Mouse (Mus musculus): ENCODE results near the gene Cenpl.
"Not testable (repeated sequence)": the region's sequence is repeated elsewhere in the genome, so short reads cannot be mapped to it uniquely, and the experiment has no call there.

The Cenpl gene

DNA sequence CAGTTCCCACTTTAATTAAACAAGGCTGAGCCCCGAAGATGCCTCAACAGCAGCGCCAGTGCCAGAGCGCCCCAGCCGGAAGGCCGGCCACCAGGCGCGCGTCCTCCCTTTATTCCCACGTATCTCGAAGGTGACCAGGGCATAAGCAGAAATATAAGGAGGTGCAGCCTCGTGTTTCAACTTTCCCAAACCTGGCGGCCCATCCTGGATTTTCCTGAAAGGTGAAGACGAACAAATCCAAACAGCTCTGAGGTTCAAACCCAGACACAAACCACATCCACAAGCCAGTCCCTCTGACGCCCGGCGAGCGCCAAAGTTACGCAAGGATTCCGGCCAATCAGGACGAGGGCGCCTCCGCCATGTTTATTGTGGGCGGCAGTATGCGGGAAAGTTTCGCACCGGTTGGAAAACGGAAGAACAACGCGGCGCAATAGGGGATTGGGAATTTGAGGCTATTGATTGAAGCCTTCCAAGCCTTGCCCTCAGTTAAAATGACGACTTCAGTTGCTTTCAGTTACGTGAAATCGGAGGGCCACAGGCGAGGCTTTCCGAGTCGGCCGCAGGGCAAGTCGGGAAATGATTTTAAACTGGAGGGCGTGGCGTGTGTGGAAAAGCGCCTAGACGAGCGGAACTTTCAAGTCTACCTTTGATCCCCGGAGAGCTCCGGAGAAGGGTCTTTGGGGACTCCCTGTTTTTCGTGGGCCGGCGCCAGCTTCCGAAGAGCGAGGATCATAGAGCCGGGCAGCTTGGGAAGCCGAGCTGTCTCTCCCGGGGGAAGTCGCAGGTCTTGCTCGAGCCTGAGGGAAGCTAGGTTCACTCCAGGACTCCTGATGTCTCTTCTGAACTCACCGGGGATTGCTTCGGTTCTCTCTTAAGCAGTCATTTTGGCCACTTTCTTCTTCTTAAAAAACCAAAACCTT lies at the start of gene Cenpl, which contains the start of gene Dars2:
Cenpl (plus strand) TSS at position 362 of the 920 bp plus-strand sequence.
Dars2 (minus strand) TSS at position 307 of the 920 bp plus-strand sequence.
- peak; percentile 98 for DNase-seq

DNA sequence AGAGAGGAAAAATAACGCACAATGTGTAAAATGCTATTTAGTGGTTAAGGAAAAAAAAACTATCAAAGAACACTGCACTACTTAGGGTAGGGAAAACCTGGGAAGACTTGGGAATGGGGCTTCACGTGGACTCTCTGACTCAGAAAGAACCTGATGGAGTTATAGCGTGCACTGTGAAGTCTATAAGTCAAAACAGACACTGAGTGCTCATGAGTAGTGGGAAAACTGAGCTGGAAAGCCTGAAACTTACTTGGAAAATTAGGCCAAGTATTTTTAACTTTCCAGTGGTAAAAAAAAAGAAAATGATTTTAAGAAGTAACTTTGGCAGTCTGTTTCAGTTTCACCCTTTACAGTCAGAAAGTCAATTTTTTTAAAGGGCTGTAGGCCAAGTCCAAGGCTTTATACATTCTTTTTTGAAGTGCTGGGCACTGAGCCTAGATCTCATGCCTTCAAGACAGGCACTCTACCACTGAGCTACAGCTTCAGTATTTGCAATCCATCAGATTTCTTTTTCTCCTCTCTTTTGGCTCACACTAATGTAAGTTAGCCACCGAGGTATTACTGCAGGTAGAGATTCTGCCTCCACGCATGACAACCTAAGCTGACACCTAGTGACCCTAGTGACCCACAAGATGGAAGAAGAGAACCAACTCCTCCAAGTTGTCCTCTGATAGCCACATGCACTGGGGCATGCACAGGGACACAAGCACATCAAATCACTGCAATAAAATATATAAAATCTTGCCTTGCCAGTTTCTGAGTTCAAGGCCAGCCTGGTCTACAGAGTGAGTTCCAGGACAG lies 44.9 kb upstream of the Cenpl start:
- no peak for DNase-seq

DNA sequence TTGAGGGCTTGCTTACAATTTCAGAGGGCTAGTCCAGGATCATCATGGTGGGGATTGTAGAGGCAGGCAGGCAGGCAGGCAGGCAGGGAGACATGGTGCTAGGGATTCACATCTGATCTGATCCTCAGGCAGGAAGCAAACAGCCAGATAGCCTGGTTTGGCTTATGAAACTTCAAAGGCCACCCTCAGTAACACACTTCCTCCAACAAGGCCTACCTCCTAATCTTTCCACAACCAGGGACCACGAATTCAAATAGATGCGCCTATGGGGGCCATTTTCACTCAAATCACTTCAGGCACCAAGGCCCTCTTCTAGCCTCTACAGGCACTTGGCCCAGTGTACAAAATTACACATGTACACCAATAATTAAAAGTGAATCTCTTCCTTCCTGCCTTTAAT lies 43.3 kb upstream of the Cenpl start:
- DNase-seq = no peak

DNA sequence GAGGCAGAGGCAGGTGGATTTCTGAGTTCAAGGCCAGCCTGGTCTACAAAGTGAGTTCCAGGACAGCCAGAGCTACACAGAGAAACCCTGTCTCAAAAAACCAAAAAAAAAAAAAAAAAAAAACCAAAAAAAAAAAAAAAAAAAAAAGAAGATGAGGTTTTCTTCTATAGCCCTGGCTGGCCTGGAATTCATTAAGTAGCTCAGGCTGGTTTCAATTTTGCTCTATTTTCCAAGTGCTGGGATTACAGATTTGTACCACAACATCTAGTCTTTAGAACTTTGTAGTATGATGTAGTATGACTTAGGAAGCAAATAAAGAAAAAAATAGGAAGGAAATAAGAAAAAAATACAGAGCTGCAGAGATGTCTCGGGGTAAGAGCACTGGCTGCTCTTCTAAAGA lies 42.1 kb upstream of the Cenpl start:
- not testable (repeated sequence) for DNase-seq

DNA sequence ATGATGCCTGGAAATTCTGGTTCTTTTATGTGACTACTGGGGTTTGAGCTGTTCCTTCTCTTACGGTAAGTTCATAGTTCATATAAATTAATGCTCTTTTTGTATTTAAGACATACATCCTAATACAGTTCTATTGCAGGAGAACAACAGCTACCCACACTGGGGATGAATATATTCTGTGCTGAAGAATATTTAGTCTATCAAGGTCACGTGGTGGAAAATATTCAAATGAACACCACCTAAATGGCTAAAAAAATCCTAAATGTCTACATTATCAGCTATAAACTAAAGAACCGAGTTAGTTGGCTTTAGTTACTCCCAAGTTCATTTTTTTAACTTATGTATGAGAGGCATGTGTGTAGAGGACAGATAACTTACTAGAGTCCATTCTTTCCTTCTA lies 40.5 kb upstream of the Cenpl start:
- no peak for DNase-seq

DNA sequence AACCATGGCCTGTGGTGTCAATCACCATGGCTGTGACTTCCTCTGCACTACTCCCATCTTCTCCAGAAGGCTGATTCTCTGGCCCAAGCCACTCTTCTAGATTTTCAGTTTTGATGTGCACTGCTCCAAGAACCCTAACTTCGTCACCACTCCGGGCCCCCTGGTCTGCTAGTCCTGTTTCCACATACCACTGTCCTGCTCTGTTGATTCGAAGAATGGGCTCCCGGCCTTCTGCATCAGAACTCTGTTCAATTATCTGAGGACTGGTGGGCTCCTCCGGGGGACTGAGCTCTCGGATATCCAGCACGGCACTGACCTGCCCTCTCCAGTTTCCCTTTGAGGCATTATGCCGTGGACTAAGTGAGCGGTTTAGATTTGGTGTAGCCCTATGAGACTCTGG lies 38.6 kb upstream of the Cenpl start:
- DNase-seq = no peak

DNA sequence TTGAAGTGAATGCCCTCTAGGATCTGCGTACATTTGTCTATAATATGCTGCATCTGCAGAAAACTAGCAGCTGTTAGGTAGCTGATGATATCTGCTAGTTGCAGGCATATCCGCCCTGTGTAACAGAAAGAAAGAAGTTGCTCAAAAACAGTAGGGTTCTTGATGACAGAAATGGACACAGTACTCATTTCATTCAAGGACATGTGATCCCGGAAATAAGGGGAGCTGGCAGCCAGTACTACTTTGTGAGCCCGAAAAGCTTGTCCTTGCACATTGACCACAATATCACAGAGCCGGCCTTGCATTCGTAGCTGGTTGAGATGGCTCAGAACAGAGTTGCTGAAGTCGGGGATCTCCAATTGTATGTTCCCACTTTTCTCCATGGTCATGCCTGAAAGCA lies 38.2 kb upstream of the Cenpl start:
- no peak for DNase-seq

DNA sequence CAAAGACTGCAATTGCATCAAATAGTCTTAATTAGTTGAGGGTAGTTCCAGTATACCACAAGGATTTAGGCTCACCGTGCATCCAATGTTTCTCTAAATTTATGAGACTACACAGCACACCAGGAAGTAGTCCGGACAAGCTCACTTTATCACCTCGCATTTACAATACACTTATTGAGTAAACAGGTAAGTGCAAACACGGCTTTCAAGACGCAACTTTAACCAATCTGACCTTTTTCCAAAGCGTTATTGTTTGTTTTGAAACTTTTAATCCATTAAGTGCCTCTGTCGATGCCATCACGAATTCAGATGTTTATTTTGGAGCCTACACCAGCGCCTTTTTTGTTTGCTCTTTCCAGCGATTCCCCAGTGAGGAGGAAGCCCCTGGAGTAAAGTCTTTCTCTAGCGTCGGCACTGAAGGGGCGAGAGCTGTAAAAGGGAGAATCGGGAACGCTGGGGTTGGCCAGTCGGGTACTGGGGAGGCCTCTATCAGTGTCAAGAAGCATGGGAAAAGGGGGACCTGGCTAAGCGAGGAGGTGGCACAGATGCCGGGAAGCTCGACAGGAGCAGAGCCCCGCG lies 36.6 kb upstream of the Cenpl start:
- no peak for DNase-seq

DNA sequence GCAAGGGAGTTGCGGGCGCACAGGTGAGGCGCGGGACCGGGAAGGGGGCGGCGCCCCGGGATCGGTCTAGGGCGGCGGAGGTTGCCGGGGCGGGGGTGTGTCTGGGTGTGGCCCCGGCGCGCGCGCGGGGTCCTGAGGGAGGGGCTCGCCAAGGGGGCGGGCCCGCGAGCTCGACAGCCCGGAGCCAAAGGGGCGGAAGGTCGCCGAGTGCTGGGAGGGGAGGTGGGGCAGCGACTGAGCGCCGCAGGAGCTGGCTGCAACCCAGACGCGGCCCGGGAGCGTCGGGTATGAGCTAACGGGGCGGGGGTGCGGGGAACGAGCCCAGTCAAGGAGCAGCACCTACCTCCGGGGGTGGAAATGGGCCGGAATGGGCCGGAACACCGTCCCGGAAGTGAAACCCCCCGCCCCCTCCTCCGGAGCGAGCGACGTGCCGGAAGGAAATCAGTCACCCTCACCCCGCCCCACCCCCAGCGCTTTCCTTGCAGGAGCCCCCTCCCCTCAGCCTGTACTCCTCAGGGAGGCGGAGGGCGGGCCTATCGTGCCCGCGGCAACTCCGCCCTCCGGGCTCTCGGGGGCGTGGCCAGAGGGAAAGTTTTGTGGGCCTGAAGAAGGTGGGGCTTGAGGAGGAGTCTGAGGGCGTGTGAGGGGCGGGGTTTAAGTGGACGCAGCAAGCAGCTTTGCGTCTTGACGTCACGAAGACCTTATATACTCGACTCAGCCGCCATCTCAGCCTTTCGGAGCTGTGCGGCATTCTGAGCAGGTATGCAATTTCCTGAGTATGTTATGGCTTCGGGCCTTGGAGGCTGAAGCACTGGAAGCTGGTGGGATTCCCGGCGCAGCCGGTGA lies 35.9 kb upstream of the Cenpl start, which contains the start of gene Zbtb37:
Zbtb37 (minus strand) TSS at position 415 of the 846 bp plus-strand sequence.
- DNase-seq = peak; percentile 100

DNA sequence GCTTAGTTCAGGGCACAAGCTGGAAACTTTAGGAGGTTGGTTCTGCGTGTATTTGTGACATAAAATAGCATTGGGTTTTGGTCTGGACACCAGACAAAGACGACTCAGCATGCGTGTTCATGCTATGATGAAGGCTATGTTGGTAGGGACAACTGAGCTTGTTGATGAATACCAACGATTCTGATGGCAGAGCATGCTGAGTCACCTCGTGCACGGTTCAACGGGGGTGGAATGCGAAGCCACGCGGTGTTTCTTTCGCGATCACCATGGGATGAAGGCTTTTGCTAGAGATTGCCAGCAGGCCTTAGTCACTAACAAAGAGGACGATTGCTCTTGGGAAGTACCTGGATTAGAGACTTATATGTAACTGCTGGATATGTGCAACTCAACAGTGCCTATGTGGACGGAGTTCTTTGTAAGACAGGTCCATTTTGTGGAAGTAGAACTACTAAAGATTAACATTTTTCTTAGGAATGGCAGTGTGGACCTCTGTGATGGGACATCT lies 35.2 kb upstream of the Cenpl start:
- DNase-seq = peak; percentile 50

DNA sequence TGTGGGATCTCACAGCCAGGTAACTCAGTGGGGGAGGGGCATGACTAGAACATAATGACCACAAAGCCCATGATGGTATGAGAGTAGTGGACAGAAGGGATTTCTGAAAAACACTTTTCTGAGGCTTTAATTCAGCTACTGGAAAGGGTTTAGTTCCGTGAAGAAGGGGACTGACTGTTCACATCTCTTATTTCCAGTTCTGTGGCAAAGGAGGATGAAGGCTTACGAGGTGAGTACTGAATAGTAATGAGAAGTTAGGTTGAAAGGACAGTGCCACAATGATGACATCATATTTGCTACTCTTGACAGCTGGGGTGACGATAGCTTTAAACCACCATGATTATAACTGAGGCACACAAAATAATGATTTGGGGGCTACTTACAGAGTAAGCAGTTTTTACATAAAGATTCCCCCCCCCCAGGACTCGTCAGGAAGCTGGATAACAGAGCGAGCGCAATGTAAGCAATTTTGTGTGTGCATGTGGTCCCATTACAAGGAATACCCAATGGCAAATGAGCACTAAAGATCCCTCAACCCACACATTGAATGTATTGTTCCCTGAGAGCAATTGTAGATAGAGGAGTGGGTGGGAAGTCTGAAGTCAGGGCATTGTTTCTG lies 34.6 kb upstream of the Cenpl start:
- peak; percentile 48 for DNase-seq

DNA sequence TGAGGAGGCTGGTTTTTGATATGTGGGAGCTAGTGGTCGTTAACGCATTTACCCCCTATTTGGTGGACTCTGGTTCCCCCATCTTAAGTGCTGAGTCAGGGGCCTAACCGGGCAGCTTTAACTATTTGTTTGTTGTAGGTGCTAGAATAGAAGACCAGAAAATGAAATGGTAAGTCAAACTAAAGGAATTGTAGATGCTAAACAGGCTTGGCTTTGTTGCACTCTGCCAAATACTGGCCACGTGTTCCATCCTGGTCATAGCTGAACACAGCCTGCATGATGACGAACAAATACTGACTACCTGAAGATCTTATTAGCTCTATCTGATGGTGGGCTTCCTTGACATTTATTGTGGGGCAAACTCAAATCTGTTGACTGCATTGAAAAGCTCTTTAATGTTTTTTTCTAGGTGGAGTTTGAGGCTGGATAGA lies 34.1 kb upstream of the Cenpl start:
- DNase-seq = peak; percentile 26

DNA sequence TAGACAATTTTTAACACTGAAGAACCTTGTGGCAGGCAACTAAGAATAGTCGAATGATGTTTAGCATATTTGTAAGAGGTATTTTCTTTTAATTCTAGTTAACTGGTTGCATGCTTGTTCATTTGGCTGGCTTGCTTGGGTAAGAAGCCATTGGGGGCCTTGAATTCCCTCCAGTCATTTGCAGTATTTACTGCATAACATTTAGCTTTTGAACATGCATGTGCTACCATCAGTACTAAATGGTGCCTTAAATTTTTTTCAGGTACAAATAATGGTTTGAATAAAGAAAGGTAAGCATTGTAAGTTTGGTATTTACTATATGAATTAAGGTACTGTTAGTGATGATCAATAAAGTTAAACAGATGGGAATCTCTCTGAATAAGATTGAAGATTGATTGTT lies 33.5 kb upstream of the Cenpl start:
- peak; percentile 20 for DNase-seq

DNA sequence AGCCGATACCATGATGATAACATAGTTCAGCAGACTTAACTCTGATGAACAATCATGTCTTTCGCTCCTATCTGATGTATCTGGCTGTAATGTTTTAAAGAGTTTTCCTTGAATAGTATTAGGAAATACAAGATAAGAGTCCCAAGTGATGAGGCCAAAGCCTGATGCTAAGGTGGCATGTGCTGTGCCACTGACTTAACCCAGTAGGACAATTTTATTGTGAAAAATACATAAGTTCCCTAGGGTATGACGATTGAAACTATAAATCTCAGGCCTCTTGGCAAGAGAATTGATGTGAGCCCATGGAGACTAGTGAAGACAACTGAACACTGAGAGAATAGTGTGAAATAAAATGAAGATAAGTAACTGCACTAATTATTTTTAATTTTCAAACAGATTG lies 32.9 kb upstream of the Cenpl start:
- no peak for DNase-seq

DNA sequence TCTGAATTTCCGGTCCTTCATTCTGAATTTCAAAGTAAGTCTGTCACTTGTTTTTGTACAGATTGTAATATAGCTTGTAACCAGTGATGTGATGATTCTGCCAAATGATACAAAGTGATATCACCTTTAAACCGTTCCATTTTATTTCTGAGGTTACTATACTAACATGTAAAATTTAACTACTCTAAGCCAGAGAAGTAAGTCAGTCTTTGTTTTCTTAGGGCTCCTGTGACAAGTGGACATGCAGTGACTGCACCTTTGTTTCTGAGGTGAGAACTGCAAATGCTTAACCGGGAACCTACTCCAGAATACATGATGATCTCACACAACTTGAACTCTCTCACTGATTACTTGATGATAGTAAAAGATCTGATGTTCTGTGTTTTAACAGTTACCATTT lies 32.5 kb upstream of the Cenpl start:
- DNase-seq = no peak

DNA sequence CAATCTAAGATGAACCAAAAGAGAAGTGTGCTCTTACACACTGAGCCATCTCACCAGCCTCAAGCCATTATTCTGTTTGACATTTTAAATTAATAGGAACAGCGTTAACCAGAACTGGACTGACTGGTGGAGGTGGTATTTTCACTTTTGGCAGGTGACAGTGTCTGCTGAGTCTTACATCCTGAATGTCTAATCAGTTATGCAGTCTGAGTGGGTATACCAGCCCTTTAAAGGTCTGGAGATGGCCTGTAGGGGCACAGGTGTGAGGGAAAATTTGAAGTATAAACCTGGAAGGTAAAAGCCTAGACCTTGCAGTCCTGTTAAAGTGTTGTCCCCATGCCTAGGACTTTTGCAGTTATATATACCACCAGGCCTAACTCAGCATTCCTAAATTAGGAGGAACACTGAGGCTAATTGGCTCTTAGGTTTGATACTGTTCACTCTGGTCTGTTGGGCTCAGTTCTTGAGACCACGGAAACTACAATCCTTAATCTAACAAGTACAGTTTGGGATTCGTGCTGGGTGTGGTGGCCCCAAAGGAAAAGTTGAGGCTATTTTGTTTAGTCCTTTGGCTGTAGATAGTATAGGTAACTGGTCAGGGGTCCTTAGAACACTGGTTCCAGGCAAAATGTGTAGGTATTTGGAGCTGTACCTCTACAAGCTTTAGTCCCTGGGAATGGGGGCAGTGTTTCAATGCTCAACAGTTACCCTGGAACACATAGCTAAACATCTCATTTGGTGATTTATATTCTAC lies 31.4 kb upstream of the Cenpl start:
- DNase-seq = peak; percentile 49

DNA sequence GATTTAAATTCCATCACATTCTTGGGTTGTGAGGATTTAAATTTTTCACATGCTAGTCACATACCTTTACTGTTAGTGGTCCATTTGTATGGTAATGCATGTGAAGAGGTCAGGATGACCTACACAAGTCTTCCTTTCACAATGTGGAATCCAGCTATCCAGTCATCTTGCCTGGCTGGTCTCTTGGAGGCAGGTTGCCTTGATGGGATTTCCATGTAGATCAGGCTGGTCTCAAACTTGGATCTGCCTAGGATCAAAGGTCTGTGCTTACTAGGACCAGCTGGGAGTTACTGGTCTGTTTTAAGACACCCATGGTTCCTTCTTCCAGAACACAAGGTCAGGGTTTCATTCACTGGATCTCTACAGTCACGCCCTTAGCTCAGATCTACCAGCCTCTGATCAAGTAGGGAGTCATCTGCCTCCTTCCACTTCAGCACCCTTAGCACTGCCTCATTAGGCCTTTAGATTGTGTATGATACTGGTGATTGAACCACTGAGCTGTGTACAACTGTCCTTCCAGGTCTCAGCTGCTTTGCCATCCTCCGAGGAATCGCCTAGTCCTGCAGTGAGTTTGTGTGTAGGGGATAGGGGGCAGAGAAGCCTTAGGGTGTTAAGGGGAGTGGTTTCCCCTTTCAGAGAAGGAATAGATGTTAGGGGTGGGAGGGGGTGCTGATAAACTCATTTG lies 30.6 kb upstream of the Cenpl start:
- DNase-seq = peak; percentile 66

DNA sequence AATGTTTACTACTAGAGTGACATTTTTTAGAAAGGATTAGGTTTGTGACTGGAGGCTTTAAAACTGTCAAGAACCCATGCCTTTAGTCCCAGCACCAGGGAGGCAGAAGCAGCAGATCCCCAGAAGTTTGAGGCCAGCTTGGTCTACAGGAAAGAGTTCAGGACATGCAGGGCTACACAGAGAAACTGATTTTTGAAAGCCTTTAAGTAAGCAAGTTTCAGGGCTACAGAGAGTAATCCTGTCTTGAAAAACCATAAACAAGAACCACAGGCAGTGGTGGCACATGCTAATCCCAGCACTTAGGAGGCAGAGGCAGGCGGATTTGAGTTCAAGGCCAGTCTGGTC lies 30.1 kb upstream of the Cenpl start:
- no peak for DNase-seq

DNA sequence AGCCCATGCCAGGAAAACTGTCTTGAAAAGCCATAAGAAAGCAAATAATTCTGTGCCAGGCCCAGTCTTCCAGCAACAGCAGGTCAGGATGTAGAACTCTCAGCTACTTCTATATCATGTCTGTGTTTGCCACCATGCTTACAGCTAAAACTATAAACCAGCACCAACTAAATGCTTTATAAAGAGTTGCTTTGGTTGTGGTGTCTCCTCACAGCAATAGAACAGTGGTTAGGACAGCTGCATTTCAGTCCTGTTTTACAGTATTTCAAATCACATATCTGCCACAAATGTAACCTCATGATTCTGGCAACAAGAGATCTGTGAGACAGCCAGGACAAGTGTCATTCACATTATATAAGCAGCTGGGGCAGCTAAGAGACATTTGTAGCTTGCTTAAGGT lies 29.7 kb upstream of the Cenpl start:
- no peak for DNase-seq

DNA sequence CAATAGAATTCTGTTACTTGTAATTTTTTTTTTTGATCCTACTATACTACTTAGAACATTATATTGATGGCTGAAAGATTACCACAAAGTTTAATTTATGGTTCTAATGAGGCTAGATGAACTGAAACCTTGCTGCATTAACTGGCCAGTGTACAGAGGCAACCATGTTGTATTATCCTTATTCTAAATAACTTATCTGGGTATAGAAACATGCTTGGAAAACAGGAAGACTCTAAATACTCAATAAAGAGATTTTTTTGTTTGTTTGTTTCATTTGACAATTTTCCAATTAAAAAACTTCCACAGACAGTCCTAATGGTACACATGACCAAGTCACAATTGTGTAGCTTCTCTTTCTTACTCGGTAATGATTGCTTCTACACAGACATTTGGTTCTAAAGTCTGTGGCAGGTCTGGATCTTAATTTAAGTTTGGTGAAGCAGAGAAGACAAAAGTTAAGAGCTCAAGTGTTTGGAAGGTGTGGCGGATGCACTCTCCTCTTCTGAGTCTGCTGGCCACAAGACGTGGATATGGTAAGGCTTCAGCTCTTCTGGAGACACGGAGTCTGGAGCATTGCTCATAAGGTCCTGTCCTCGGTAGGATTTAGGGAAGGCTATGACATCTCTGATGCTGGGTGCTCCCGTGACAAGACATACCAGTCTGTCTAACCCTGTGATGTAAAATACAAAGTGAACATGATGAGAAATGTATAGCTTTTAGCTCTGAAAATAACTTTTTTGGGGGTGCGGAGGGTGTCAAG lies 29.1 kb upstream of the Cenpl start:
- no peak for DNase-seq
